Mouse (Mus musculus) liver, embryonic 12.5 days (tissue): ENCODE measurements around the gene Ccdc74a. TPM values are rescaled to one million over a fixed set of nuclear protein-coding genes. Genes with fewer than 3 reads are reported as not detected.

ENCODE experiments used
- ATAC-seq: fragments of 200-750 bp; cut with Nextera tagmentation; 2 replicates; pipeline ENCODE4 v1.8.0; 2017; ENCODE audit warnings: moderate number of reproducible peaks, mild to moderate bottlenecking, moderate library complexity
- H3K27ac ChIP-seq: fragments of 300-500 bp; sonication (generic); 2 replicates; pipeline ENCODE4 v1.5.1; 2016; ENCODE audit warnings: mild to moderate bottlenecking
- H3K27me3 ChIP-seq: fragments of 300-500 bp; sonication (generic); replicated peaks from 2 replicates; pipeline ENCODE4 v1.6.1; 2016; ENCODE audit warnings: mild to moderate bottlenecking, moderate library complexity
- H3K36me3 ChIP-seq: fragments of 300-500 bp; sonication (generic); 2 replicates; pipeline ENCODE4 v1.6.1; 2016; ENCODE audit warnings: mild to moderate bottlenecking, moderate library complexity
- H3K4me1 ChIP-seq: fragments of 300-500 bp; sonication (generic); 2 replicates; pipeline ENCODE4 v1.6.1; 2016
- H3K4me2 ChIP-seq: fragments of 300-500 bp; sonication (generic); 2 replicates; pipeline ENCODE4 v1.6.1; 2016; ENCODE audit warnings: mild to moderate bottlenecking, moderate library complexity
- H3K4me3 ChIP-seq: fragments of 300-500 bp; sonication (generic); 2 replicates; pipeline ENCODE4 v1.5.1; 2016; ENCODE audit warnings: mild to moderate bottlenecking, moderate library complexity
- H3K9ac ChIP-seq: fragments of 300-500 bp; sonication (generic); 2 replicates; pipeline ENCODE4 v1.6.1; 2016; ENCODE audit warnings: mild to moderate bottlenecking, moderate library complexity
- H3K9me3 ChIP-seq: fragments of 300-500 bp; sonication (generic); replicated peaks from 2 replicates; pipeline ENCODE4 v1.6.1; 2016; ENCODE audit warnings: mild to moderate bottlenecking, moderate library complexity
- WGBS: fragments of 180-500 bp; shearing (Covaris S2); methylation state at CpG from one replicate; pipeline ENCODE4 v1.1.7; 2016; ENCODE audit not compliant: insufficient replicate concordance; 5-methylcytosine and 5-hydroxymethylcytosine counted together
- polyA plus RNA-seq: library from polyadenylated mRNA; unstranded; fragments of >200 nt; fragmentation: Nextera tagmentation; extraction: Ambion mirVana; gene quantifications from 2 replicates; pipeline ENCODE4 v1.2.1, GENCODE M21; 2016

Gene Ccdc74a
- polyA plus RNA-seq, 1 experiment from 2014 or later, result 3.0 TPM

DNA sequence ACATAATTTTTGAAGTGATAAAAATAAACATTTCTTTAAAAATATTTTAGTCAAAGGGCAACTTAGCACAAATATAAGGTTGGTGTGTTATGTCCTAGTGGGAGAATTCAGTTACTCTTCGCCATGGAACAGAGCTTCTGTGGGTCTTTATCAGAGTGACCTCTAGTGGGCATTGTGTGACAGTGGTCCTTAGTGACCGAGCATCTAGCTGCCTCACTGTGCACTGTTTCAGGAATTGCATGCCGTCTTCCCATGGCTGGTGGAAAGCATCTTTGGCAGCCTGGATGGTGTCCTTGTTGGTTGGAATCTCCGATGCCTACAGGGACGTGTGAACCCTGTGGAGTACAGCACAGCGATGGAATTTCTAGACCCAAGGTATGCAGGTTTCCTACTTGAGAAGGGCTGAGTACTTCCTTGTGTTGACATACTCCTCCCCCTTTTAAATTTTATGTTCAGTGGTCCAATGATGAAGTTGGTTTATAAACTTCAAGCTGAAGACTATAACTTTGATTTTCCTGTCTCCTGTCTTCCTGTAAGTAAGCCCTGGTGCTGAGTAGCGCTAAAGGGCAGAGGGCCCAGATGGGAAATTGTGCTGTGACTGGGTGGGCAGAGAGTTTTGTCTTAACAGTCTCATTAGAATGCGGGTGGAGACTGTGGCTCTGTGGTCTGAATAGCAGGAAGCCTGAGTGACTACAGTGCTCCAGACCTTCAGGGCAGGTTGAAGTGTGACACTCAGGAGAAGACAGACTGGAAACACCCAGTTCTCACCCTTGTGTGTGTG, 20.6 kb upstream of the Ccdc74a start:
- peak; percentile 42; the same call in 1 of the 2 replicates for ATAC-seq
- 72% methylated on average over 8 of the region's 8 CpGs for WGBS
- H3K36me3 ChIP-seq, result peaks cover 98% of the 10 kb centered on the region

GRCm38 (mm10) chr16:17626269-17626555, 20.1 kb upstream of the Ccdc74a start:
- Histone ChIP-seq H3K9me3 (no peaks in the 10 kb centered on the region), H3K4me3 (no peak overlapping the region), H3K9ac (no peak overlapping the region), H3K27ac (no peak overlapping the region), H3K4me1 (peaks cover 3% of the 10 kb centered on the region; the same call in 1 of the 2 replicates), H3K4me2 (no peak overlapping the region), H3K27me3 (no peaks in the 10 kb centered on the region), H3K36me3 (peaks cover 99% of the 10 kb centered on the region)
- WGBS, result 88% methylated on average over 5 of the region's 5 CpGs
- ATAC-seq, result no peak

More for the DNA sequence above, 20.6 kb upstream of the Ccdc74a start:
- Histone ChIP-seq H3K4me1 (peaks cover 8% of the 10 kb centered on the region), H3K27ac (no peak overlapping the region), H3K4me2 (no peak overlapping the region), H3K27me3 (no peaks in the 10 kb centered on the region), H3K9me3 (no peaks in the 10 kb centered on the region), H3K4me3 (no peak overlapping the region), H3K9ac (no peak overlapping the region)

GRCm38 (mm10) chr16:17632580-17632979, 13.7 kb upstream of the Ccdc74a start:
- peaks cover 34% of the 10 kb centered on the region for H3K4me1 ChIP-seq
- no peak overlapping the region for H3K4me3 ChIP-seq
- H3K4me2 ChIP-seq, result no peak overlapping the region
- no peak overlapping the region for H3K27ac ChIP-seq
- no peak overlapping the region for H3K9ac ChIP-seq
- WGBS, result 94% methylated on average over 2 of the region's 2 CpGs
- H3K9me3 ChIP-seq, result no peaks in the 10 kb centered on the region
- no peak for ATAC-seq
- peaks cover 96% of the 10 kb centered on the region for H3K36me3 ChIP-seq
- no peaks in the 10 kb centered on the region for H3K27me3 ChIP-seq

- 60% methylated on average over 8 of the region's 8 CpGs for WGBS
- Histone ChIP-seq H3K36me3 (peaks cover 96% of the 10 kb centered on the region), H3K4me1 (peaks cover 44% of the 10 kb centered on the region), H3K4me3 (no peak overlapping the region), H3K27me3 (no peaks in the 10 kb centered on the region), H3K27ac (no peak overlapping the region), H3K9ac (0 out of 2 replicates have a peak overlapping the region, but pooled peaks have one; percentile 9), H3K4me2 (no peak overlapping the region), H3K9me3 (no peaks in the 10 kb centered on the region)
- no peak for ATAC-seq
Measured at GRCm38 (mm10) chr16:17633481-17634181, 12.6 kb upstream of the Ccdc74a start.

GRCm38 (mm10) chr16:17636904-17637303, 9.4 kb upstream of the Ccdc74a start:
- ATAC-seq, result no peak
- 79% methylated on average over 2 of the region's 2 CpGs for WGBS
- peaks cover 95% of the 10 kb centered on the region for H3K36me3 ChIP-seq

GRCm38 (mm10) chr16:17637610-17638009, 8.7 kb upstream of the Ccdc74a start:
- Histone ChIP-seq H3K27ac (peak overlapping the region; percentile 96), H3K9me3 (no peaks in the 10 kb centered on the region), H3K4me1 (peaks cover 54% of the 10 kb centered on the region), H3K9ac (peak overlapping the region; percentile 61), H3K4me2 (peak overlapping the region; percentile 51), H3K4me3 (no peak overlapping the region), H3K36me3 (peaks cover 95% of the 10 kb centered on the region), H3K27me3 (no peaks in the 10 kb centered on the region)
- no peak; the same call in 1 of the 2 replicates for ATAC-seq
- WGBS, result 62% methylated on average over 2 of the region's 2 CpGs

More at GRCm38 (mm10) chr16:17636904-17637303, 9.4 kb upstream of the Ccdc74a start:
- peak overlapping the region; percentile 96 for H3K27ac ChIP-seq
- no peak overlapping the region for H3K4me3 ChIP-seq
- 0 out of 2 replicates have a peak overlapping the region, but pooled peaks have one; percentile 49 for H3K9ac ChIP-seq
- H3K9me3 ChIP-seq, result no peaks in the 10 kb centered on the region
- peaks cover 54% of the 10 kb centered on the region for H3K4me1 ChIP-seq
- H3K4me2 ChIP-seq, result peak overlapping the region; percentile 24
- H3K27me3 ChIP-seq, result no peaks in the 10 kb centered on the region

GRCm38 (mm10) chr16:17638036-17638628, 8.1 kb upstream of the Ccdc74a start:
- no peaks in the 10 kb centered on the region for H3K27me3 ChIP-seq
- no peak overlapping the region for H3K4me3 ChIP-seq
- H3K36me3 ChIP-seq, result peaks cover 95% of the 10 kb centered on the region
- H3K9ac ChIP-seq, result peak overlapping the region; percentile 61
- H3K9me3 ChIP-seq, result no peaks in the 10 kb centered on the region
- H3K4me1 ChIP-seq, result peaks cover 54% of the 10 kb centered on the region
- WGBS, result 39% methylated on average over 9 of the region's 9 CpGs
- peak; percentile 97 for ATAC-seq
- peak overlapping the region; percentile 96 for H3K27ac ChIP-seq
- H3K4me2 ChIP-seq, result peak overlapping the region; percentile 51

DNA sequence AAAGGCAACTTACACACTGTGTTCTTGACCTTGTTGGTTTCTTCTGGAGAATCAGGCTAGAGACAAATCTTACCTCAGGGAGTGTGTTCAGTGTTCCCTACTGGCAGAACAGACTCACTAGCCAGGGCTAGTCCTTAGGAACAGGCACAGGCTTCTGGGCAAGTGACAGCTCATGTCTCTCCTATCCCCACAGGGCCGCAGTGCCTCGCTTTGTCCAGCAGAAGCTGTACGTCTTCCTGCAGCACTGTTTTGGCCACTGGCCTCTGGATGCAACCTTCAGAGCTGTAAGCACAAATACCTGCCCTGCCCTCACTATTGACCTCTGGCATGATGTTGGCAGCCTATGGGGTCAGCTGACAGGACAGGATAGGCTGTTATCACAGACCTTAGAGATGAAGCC, 7.2 kb upstream of the Ccdc74a start:
- Histone ChIP-seq H3K27ac (peak overlapping the region; percentile 96), H3K36me3 (peaks cover 95% of the 10 kb centered on the region), H3K27me3 (no peaks in the 10 kb centered on the region), H3K9ac (no peak overlapping the region), H3K4me2 (no peak overlapping the region), H3K4me3 (no peak overlapping the region), H3K4me1 (peaks cover 52% of the 10 kb centered on the region), H3K9me3 (no peaks in the 10 kb centered on the region)
- 90% methylated on average over 3 of the region's 3 CpGs for WGBS
- ATAC-seq, result no peak

DNA sequence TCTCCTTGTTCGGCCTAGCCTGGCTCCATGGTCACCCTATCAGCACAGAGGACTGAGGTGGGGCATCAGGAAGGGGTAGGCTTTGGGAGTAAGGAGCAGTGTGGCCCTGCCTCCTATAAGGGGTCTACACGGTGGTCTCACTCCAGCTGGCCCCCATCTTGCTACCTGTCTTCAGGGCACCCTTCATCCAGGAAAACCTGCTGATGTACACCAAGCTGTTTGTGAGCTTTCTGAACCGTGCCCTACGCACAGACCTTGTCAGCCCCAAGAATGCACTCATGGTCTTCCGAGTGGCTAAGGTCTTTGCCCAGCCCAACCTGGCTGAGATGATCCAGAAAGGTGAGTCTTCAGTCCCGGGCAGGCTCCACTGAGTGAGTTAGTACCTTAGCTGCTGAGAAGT, 6.3 kb upstream of the Ccdc74a start:
- WGBS, result 88% methylated on average over 6 of the region's 6 CpGs
- no peaks in the 10 kb centered on the region for H3K9me3 ChIP-seq
- no peak overlapping the region for H3K27ac ChIP-seq
- no peak overlapping the region for H3K4me2 ChIP-seq
- H3K36me3 ChIP-seq, result peaks cover 92% of the 10 kb centered on the region
- no peak for ATAC-seq
- H3K4me1 ChIP-seq, result peaks cover 53% of the 10 kb centered on the region
- H3K4me3 ChIP-seq, result no peak overlapping the region
- no peak overlapping the region for H3K9ac ChIP-seq
- H3K27me3 ChIP-seq, result no peaks in the 10 kb centered on the region

- ATAC-seq, result no peak
- 85% methylated on average over 9 of the region's 9 CpGs for WGBS
- no peaks in the 10 kb centered on the region for H3K27me3 ChIP-seq
Measured at GRCm38 (mm10) chr16:17640706-17641105, 5.6 kb upstream of the Ccdc74a start.

DNA sequence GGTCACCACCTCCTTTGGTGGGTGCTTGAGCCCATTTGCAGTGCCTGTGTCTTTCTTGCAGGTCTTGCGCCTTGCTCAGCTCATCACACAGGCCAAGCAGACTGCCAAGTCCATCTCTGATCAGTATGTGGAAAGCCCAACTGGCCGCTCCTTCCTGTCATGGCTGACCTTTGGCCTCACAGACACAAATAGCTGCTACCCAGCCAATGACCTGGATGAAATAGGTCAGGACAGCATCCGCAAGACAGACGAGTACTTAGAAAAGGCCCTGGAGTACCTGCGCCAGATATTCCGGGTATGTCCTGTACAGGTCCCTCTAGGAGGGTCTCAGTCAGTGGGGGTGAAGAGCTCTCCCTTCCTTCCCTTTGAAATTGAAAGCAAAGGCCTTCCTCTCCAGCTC, 5.0 kb upstream of the Ccdc74a start:
- H3K4me1 ChIP-seq, result peaks cover 50% of the 10 kb centered on the region
- no peaks in the 10 kb centered on the region for H3K27me3 ChIP-seq
- no peak overlapping the region for H3K9ac ChIP-seq
- H3K4me3 ChIP-seq, result no peak overlapping the region
- H3K36me3 ChIP-seq, result peaks cover 80% of the 10 kb centered on the region
- H3K9me3 ChIP-seq, result no peaks in the 10 kb centered on the region
- H3K27ac ChIP-seq, result no peak overlapping the region
- no peak for ATAC-seq
- 90% methylated on average over 6 of the region's 6 CpGs for WGBS
- no peak overlapping the region for H3K4me2 ChIP-seq

More at GRCm38 (mm10) chr16:17640706-17641105, 5.6 kb upstream of the Ccdc74a start:
- Histone ChIP-seq H3K4me2 (no peak overlapping the region), H3K36me3 (peaks cover 85% of the 10 kb centered on the region), H3K27ac (0 out of 2 replicates have a peak overlapping the region, but pooled peaks have one; percentile 20), H3K4me3 (no peak overlapping the region), H3K9ac (no peak overlapping the region; the same call in 1 of the 2 replicates), H3K4me1 (peaks cover 51% of the 10 kb centered on the region), H3K9me3 (no peaks in the 10 kb centered on the region)

- ATAC-seq, result no peak
- Histone ChIP-seq H3K9ac (no peak overlapping the region), H3K36me3 (peaks cover 71% of the 10 kb centered on the region), H3K4me3 (no peak overlapping the region), H3K9me3 (no peaks in the 10 kb centered on the region), H3K27ac (peak overlapping the region; percentile 30; the same call in 1 of the 2 replicates), H3K4me2 (no peak overlapping the region), H3K27me3 (no peaks in the 10 kb centered on the region), H3K4me1 (peaks cover 49% of the 10 kb centered on the region)
- 86% methylated on average over 8 of the region's 8 CpGs for WGBS
Measured at GRCm38 (mm10) chr16:17642311-17642710, 4.0 kb upstream of the Ccdc74a start.
